Mouse (Mus musculus) forebrain, embryonic 12.5 days (tissue): Measurements from ENCODE around the gene Olfr1499. TPM values are rescaled to one million over a fixed set of nuclear protein-coding genes. Genes with fewer than 3 reads are reported as not detected.
"Not testable (repeated sequence)": the region's sequence is repeated elsewhere in the genome, so short reads cannot be mapped to it uniquely, and the experiment has no call there.

ENCODE experiments used
- ATAC-seq: fragments of 200-750 bp; cut with Nextera tagmentation; 2 replicates; pipeline ENCODE4 v1.8.0; 2017; ENCODE audit warnings: moderate TSS enrichment; ENCODE audit not compliant: low FRiP score
- H3K27ac ChIP-seq: fragments of 300-500 bp; sonication (generic); 2 replicates; pipeline ENCODE4 v1.5.1; 2016; ENCODE audit warnings: mild to moderate bottlenecking
- H3K27me3 ChIP-seq: fragments of 300-500 bp; sonication (generic); 2 replicates; pipeline ENCODE4 v1.6.1; 2016; ENCODE audit warnings: mild to moderate bottlenecking
- H3K36me3 ChIP-seq: fragments of 300-500 bp; sonication (generic); replicated peaks from 2 replicates; pipeline ENCODE4 v1.6.1; 2016; ENCODE audit warnings: mild to moderate bottlenecking
- H3K4me1 ChIP-seq: fragments of 300-500 bp; sonication (generic); 2 replicates; pipeline ENCODE4 v1.6.1; 2016
- H3K4me2 ChIP-seq: fragments of 300-500 bp; sonication (generic); 2 replicates; pipeline ENCODE4 v1.6.1; 2016; ENCODE audit warnings: mild to moderate bottlenecking, moderate library complexity
- H3K4me3 ChIP-seq: fragments of 300-500 bp; sonication (generic); replicated peaks from 2 replicates; pipeline ENCODE4 v1.5.1; 2016; ENCODE audit warnings: mild to moderate bottlenecking
- H3K9ac ChIP-seq: fragments of 300-500 bp; sonication (generic); 2 replicates; pipeline ENCODE4 v1.6.1; 2016; ENCODE audit warnings: mild to moderate bottlenecking
- H3K9me3 ChIP-seq: fragments of 300-500 bp; sonication (generic); 2 replicates; pipeline ENCODE4 v1.6.1; 2016
- WGBS: fragments of 180-500 bp; shearing (Covaris S2); methylation state at CpG from one replicate; pipeline ENCODE4 v1.1.7; 2016; 5-methylcytosine and 5-hydroxymethylcytosine counted together
- polyA plus RNA-seq: library from polyadenylated mRNA; unstranded; fragments of >200 nt; fragmentation: Nextera tagmentation; extraction: Ambion mirVana; gene quantifications from 2 replicates; pipeline ENCODE4 v1.2.1, GENCODE M21; 2016

Gene Olfr1499
- not detected in 2 replicates for polyA plus RNA-seq

DNA sequence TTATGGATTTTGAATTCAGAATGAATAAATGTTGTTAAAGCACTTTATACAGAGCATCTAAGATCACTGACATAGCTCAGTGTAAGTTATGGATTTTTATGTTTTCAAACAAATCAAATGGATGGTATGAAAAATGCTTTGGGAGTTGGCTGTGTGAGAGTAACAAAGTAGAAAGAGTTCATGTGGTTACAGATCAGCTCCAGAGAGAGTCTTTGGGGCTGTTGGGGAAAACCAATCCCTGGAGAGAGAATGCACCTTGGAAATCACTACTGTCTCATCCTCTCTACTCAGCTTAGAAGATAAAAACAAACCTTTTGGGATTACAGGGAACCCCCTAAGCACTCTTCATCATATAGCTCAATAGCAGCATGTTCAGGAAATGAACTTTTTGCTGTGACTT is at the start of gene Olfr1499:
TSS of gene Olfr1499 (minus strand) at position 101 of the 400 bp plus-strand sequence.
- no peaks in the 10 kb centered on the region for H3K27me3 ChIP-seq
- no peak within 1 kb of the TSS for H3K4me2 ChIP-seq
- H3K27ac ChIP-seq, result no peak within 1 kb of the TSS
- H3K4me1 ChIP-seq, result no peaks in the 10 kb centered on the region
- no peaks in the 10 kb centered on the region for H3K9me3 ChIP-seq
- no peak for ATAC-seq
- no peak within 1 kb of the TSS for H3K9ac ChIP-seq
- H3K4me3 ChIP-seq, result no peak within 1 kb of the TSS
- H3K36me3 ChIP-seq, result no peaks in the 10 kb centered on the region

DNA sequence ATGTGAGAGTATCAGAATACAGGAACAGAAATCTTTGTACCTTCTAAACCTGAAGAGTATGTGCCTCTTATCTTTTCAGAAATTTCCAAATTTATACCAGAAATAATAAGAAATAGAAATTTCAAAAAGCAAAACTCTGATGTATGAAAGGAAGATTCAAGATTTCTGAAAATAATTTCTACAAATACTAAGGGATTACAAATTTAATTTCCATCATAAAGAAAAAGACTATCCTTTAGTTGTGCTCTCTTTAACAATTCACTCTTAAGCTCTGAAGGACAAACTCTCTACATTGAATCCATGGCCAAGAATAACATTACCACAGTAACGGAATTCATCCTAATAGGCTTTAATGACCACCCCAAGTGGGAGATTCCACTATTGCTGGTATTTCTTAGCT is 42.2 kb upstream of the Olfr1499 start, which contains the start of gene Olfr1502:
TSS of gene Olfr1502 (plus strand) at position 301 of the 400 bp plus-strand sequence.
- no peak within 1 kb of the TSS for H3K4me3 ChIP-seq
- WGBS, result 89% methylated on average over 1 of the region's 1 CpGs
- no peak for ATAC-seq

DNA sequence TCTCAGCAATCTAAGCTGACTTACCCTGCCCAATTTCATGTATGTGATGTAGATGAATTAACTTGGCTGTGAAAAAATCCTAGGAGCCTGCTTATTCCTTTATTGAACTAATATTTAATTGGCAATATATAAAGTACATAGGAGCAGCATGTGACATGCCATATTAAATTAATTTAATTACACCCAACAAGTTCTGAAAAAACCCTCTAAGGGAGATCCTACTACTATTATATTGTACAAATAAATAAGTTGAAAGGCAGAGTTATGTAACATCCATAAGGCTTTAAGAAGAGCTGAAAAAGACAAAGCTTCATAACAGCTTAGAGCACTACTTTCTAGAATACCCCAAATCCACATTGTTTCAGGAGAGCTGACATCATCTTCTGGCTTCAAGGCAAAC is 31.3 kb upstream of the Olfr1499 start, which contains the start of gene Olfr1501:
TSS of gene Olfr1501 (minus strand) at position 101 of the 400 bp plus-strand sequence.
- H3K27ac ChIP-seq, H3K9me3 ChIP-seq, H3K36me3 ChIP-seq, ATAC-seq, H3K4me2 ChIP-seq, H3K4me3 ChIP-seq, H3K9ac ChIP-seq, H3K4me1 ChIP-seq, H3K27me3 ChIP-seq: not testable (repeated sequence)

More for the DNA sequence above, 42.2 kb upstream of the Olfr1499 start, which contains the start of gene Olfr1502:
- Histone ChIP-seq H3K27me3 (no peaks in the 10 kb centered on the region), H3K36me3 (no peaks in the 10 kb centered on the region), H3K9ac (no peak within 1 kb of the TSS), H3K4me1 (no peaks in the 10 kb centered on the region), H3K27ac (no peak within 1 kb of the TSS), H3K9me3 (no peaks in the 10 kb centered on the region), H3K4me2 (no peak within 1 kb of the TSS)

DNA sequence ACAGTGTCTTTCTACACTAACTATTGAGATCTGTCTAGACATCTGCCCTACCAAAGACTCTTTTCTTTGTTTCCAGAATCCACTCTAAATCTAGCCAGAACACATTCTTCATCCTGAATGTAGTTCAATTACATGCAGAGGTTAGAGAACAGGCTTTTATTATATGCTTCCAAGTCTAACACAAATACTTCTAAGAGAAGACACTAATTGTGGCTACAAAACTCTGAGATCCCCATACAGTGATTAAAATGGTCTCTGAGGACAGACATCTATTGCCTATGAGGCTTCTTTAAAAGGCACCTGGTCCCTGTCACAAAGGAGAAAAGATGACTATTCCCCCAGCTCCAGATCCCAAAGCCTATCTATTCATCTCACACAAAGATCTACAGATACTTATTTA is 11.1 kb upstream of the Olfr1499 start, which contains the start of gene Olfr1500:
TSS of gene Olfr1500 (minus strand) at position 101 of the 400 bp plus-strand sequence.
- H3K4me2 ChIP-seq, result no peak within 1 kb of the TSS
- H3K9ac ChIP-seq, result no peak within 1 kb of the TSS
- H3K4me1 ChIP-seq, result no peaks in the 10 kb centered on the region
- H3K9me3 ChIP-seq, result no peaks in the 10 kb centered on the region
- H3K36me3 ChIP-seq, result no peaks in the 10 kb centered on the region
- H3K27me3 ChIP-seq, result no peaks in the 10 kb centered on the region
- ATAC-seq, result no peak
- H3K27ac ChIP-seq, result no peak within 1 kb of the TSS
- H3K4me3 ChIP-seq, result no peak within 1 kb of the TSS

DNA sequence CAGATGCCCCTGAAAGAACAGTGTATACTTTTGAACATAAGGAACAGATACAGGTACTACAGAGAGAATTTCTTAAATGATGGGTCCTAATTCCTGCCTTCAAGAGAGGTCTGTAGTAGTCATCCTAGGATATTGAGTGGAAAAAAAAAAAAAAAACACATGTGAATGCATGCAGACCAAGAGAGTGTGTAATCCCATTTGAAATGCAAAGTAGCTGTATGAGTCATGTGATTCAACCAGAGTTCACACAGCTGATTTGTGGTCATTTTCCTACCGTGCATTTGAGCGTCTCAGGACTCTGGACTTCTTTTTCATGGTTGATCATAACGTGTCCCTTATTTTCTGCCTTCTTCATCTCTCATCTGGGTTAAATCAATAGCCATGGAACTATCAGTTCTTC is 9.2 kb upstream of the Olfr1499 start:
- WGBS, result 72% methylated on average over 3 of the region's 3 CpGs

DNA sequence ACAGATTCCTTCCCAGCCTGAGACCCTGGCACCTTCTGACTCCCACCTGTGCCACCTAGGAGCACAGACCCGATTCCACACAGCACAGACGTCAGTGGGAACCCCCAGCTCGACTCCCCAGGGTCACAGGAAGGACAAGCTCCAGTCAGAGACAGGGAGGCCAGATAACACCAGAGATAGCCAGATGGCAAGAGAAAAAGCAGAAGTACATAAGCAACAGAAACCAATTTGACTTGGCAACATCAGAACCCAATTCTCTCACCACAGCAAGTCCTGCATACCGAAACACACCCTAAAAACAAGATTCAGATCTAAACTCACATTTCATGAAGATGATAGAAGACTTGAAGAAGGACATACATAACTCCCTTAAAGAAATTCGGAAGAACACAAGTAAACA is 1.6 kb upstream of the Olfr1499 start:
- no peak overlapping the region for H3K4me3 ChIP-seq
- no peak overlapping the region for H3K27ac ChIP-seq
- H3K27me3 ChIP-seq, result no peaks in the 10 kb centered on the region
- no peak overlapping the region for H3K9ac ChIP-seq
- no peaks in the 10 kb centered on the region for H3K36me3 ChIP-seq
- no peak overlapping the region for H3K4me2 ChIP-seq
- H3K9me3 ChIP-seq, result no peaks in the 10 kb centered on the region
- ATAC-seq, result no peak
- no peaks in the 10 kb centered on the region for H3K4me1 ChIP-seq
- 69% methylated on average over 5 of the region's 5 CpGs for WGBS

More for the DNA sequence above, 9.2 kb upstream of the Olfr1499 start:
- Histone ChIP-seq H3K9me3 (no peaks in the 10 kb centered on the region), H3K27me3 (no peaks in the 10 kb centered on the region), H3K4me1 (no peaks in the 10 kb centered on the region), H3K9ac (no peak overlapping the region), H3K27ac (no peak overlapping the region), H3K4me2 (no peak overlapping the region), H3K4me3 (no peak overlapping the region), H3K36me3 (no peaks in the 10 kb centered on the region)
- no peak for ATAC-seq

DNA sequence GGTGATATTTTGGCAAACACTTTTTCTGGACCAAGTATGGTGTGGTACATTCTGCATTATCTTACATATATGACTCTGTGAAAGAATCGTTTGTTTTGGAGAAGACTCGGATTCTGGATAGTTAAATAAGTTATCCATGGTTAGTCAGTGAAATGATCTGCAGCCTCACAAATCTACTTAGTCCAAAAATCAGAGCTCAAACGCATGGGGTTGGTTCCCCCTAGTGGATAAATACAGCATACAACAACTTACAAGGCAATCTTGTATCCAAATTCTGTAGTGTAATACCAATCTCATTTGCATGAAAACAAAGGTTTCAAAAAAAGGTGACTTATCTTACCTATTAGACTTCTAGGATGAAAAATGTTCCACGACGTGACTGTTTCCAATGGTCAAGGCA is 420 bp downstream of the Olfr1499 start:
- ATAC-seq, result no peak
- 37% methylated on average over 5 of the region's 5 CpGs for WGBS
- H3K9ac ChIP-seq, result no peak overlapping the region
- H3K27ac ChIP-seq, result no peak overlapping the region
- H3K27me3 ChIP-seq, result no peaks in the 10 kb centered on the region
- no peaks in the 10 kb centered on the region for H3K9me3 ChIP-seq
- no peaks in the 10 kb centered on the region for H3K4me1 ChIP-seq
- no peak overlapping the region for H3K4me2 ChIP-seq
- H3K36me3 ChIP-seq, result no peaks in the 10 kb centered on the region
- no peak overlapping the region for H3K4me3 ChIP-seq

DNA sequence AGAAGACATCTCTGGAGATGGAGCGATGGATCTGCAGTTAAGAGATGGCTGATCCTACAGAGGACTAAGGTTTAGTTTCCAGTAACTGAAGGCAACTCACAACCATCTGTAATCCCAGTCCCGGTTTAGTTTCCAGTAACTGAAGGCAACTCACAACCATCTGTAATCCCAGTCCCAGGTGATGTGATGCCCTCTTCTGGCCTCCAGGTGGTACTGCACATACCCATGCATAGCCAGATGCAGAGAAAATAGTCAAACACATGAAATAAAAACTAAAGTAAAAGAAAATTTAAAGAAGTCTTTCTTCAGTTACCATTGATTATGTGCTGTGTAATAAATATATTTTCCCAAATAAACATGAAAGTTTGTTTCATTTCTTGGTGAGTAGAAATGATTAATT is 6.4 kb downstream of the Olfr1499 start:
- no peaks in the 10 kb centered on the region for H3K4me1 ChIP-seq
- no peaks in the 10 kb centered on the region for H3K27me3 ChIP-seq
- H3K9me3 ChIP-seq, result no peaks in the 10 kb centered on the region
- WGBS, result 64% methylated on average over 2 of the region's 2 CpGs
- H3K27ac ChIP-seq, result no peak overlapping the region
- H3K9ac ChIP-seq, result no peak overlapping the region
- no peak overlapping the region for H3K4me2 ChIP-seq
- no peak for ATAC-seq
- H3K36me3 ChIP-seq, result no peaks in the 10 kb centered on the region
- H3K4me3 ChIP-seq, result no peak overlapping the region

DNA sequence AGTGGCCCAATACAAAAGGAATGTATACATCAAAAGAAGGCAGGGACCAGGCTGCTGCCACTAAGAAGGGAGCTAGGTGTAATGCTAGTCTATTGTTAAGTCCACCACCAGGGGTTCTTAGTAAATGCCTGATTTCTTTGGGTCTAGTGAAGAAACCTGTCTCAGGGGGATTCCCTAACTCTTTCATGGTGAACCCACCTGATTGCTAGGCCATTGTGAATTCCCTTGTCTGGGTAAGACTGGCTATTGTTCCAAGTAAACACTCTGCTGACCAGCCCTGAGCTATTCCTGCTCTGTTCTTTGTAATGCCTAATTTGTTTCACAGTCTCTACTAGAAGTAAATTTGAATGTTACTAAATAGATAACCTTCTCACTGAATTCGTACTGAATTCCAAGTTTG is 13.8 kb downstream of the Olfr1499 start:
- not testable (repeated sequence) for H3K4me1 ChIP-seq, H3K9me3 ChIP-seq, H3K4me3 ChIP-seq, H3K36me3 ChIP-seq, H3K9ac ChIP-seq, H3K27ac ChIP-seq, H3K4me2 ChIP-seq, H3K27me3 ChIP-seq, ATAC-seq
- 58% methylated on average over 1 of the region's 1 CpGs for WGBS

DNA sequence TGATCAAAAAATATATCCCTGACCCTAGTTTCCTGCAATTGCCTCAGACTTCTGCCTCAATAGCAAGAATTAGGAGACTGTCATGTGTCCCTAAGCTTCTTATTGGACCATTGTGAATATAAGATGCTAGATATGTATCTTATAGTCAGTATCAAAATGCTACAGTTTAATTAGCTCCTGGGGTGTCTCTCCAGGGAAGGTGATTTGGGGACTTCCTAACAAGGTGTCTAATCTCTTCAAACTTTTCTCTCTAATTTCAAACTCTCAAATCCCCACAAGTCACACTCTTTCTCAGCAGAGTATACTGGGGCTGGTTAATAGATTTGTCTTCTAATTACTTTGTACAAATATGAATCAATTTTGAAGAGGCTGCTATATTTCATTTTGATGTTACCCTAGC is 21.1 kb downstream of the Olfr1499 start, which contains the start of gene Olfr1497:
TSS of gene Olfr1497 (minus strand) at position 101 of the 400 bp plus-strand sequence.
- H3K36me3 ChIP-seq, result no peaks in the 10 kb centered on the region
- H3K4me3 ChIP-seq, result no peak within 1 kb of the TSS
- H3K9ac ChIP-seq, result no peak within 1 kb of the TSS
- no peak within 1 kb of the TSS for H3K4me2 ChIP-seq
- no peak for ATAC-seq
- H3K27ac ChIP-seq, result no peak within 1 kb of the TSS
- no peaks in the 10 kb centered on the region for H3K4me1 ChIP-seq
- no peaks in the 10 kb centered on the region for H3K27me3 ChIP-seq
- H3K9me3 ChIP-seq, result no peaks in the 10 kb centered on the region

DNA sequence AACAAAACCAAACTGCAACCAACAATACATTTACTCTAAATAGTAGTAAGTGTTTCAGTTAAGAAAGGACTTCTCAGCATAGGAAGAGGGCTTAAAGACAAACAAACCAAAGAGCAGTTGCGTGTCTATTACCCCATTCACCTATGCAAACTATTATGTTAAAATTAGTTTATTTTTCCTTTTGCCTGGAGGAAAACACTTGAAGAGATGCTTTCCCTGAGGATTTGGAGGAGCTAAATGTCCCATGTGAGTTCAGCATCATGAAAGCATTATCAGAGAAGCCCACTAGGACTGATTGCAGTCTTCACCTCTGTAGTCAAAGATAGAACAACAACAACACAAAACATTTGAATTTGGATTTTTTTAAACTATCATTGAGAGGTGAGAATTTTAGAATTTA is 41.7 kb downstream of the Olfr1499 start, which contains the start of gene Olfr1496:
TSS of gene Olfr1496 (plus strand) at position 301 of the 400 bp plus-strand sequence.
- H3K4me2 ChIP-seq, result no peak within 1 kb of the TSS
- H3K27me3 ChIP-seq, result no peaks in the 10 kb centered on the region
- no peak within 1 kb of the TSS for H3K27ac ChIP-seq
- no peaks in the 10 kb centered on the region for H3K9me3 ChIP-seq
- no peaks in the 10 kb centered on the region for H3K36me3 ChIP-seq
- no peak for ATAC-seq
- H3K4me1 ChIP-seq, result no peaks in the 10 kb centered on the region
- no peak within 1 kb of the TSS for H3K9ac ChIP-seq
- 89% methylated on average over 1 of the region's 1 CpGs for WGBS
- H3K4me3 ChIP-seq, result no peak within 1 kb of the TSS

DNA sequence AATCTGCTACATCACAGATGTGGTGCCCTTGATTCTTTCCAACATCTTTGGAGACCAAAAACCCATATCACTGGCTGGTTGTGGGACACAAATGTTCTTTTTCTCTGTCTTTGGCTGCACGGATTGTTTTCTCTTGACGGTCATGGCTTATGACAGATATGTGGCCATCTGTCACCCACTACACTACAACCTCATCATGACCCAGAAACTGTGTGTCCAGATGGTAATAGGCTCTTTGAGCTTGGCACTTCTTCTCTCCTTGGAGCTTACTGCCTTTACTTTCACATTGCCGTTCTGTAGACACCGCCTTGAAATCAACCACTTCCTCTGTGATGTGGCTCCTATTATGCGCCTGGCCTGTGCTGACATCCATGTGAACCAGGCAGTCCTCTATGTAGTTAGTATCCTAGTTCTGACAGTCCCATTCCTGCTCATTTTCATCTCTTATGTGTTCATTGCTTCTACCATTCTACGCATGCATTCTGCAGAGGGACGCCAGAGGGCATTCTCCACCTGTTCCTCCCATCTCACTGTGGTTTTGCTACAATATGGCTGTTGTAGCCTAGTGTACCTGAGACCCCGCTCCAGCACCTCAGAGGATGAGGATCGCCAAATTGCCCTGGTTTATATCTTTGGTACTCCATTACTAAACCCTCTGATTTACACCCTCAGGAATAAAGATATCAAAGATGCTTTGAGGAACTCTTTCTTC is 50.5 kb downstream of the Olfr1499 start:
- H3K9ac ChIP-seq, result no peak overlapping the region
- H3K4me3 ChIP-seq, result no peak overlapping the region
- ATAC-seq, result no peak
- no peaks in the 10 kb centered on the region for H3K4me1 ChIP-seq
- H3K27me3 ChIP-seq, result no peaks in the 10 kb centered on the region
- no peaks in the 10 kb centered on the region for H3K36me3 ChIP-seq
- WGBS, result 94% methylated on average over 9 of the region's 9 CpGs
- no peak overlapping the region for H3K27ac ChIP-seq
- H3K4me2 ChIP-seq, result no peak overlapping the region
- H3K9me3 ChIP-seq, result no peaks in the 10 kb centered on the region

DNA sequence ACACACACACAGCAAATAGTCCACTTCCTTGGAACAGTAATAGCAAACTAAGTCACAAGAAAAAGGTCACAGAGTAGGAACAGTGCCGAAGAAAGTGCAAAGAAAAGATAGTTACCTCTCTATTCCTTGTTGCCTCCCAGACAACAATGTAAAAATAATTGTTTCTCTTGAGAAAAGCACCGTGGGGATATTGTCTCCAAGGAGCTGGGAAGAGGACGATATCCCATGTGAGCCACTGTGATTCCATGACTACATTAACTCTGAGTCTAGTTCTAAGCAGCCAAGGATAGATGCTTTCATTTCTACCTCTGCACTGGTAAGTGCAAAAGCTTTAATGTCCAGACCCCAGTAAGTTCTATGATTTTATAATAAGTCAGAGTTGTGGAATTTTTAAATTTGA is 54.9 kb downstream of the Olfr1499 start, which contains the start of gene Olfr1495:
TSS of gene Olfr1495 (plus strand) at position 301 of the 400 bp plus-strand sequence.
- Histone ChIP-seq H3K4me3 (no peak within 1 kb of the TSS), H3K36me3 (no peaks in the 10 kb centered on the region), H3K27ac (no peak within 1 kb of the TSS), H3K4me2 (no peak within 1 kb of the TSS), H3K27me3 (no peaks in the 10 kb centered on the region), H3K9me3 (no peaks in the 10 kb centered on the region), H3K4me1 (no peaks in the 10 kb centered on the region), H3K9ac (no peak within 1 kb of the TSS)
- WGBS, result 85% methylated on average over 3 of the region's 3 CpGs
- ATAC-seq, result no peak
